Mouse (Mus musculus) left cerebral cortex, adult 2 months (tissue): Measurements from ENCODE around the gene Ttc7b. TPM values are rescaled to one million over a fixed set of nuclear protein-coding genes. Genes with fewer than 3 reads are reported as not detected.

Experiments used
- DNase-seq, 2 experiments: peaks; one replicate each; pipeline ENCODE4 v3.0.0; 2021 to 2022; ENCODE audit warnings: low spot score in 2 of 2, mixed read lengths in 1 of 2; ENCODE audit errors: extremely low spot score in 1 of 2
- H3K27ac ChIP-seq: fragments of 200-600 bp; 2 replicates; pipeline ENCODE4 v1.8.1; 2022
- H3K4me3 ChIP-seq: fragments of 200-600 bp; 2 replicates; pipeline ENCODE4 v1.8.1; 2022
- CTCF ChIP-seq: fragments of 200-600 bp; IDR thresholded peaks from 2 replicates; pipeline ENCODE4 v1.8.1; 2022; ENCODE audit warnings: antibody characterized with exemption, mild to moderate bottlenecking, moderate library complexity
- intact Hi-C: fragments of 180-260 bp; cut with DNase I; formaldehyde crosslinking; loops from one replicate; pipeline ENCODE4 v1.15.1; 2025
- total RNA-seq, 2 experiments: library from RNA; stranded (reverse); gene quantifications; 2 replicates each; pipeline ENCODE4 v1.2.3; 2021

The Ttc7b gene
- total RNA-seq, 2 experiments from 2014 or later, result 242 to 253 TPM

- Histone ChIP-seq H3K4me3 (no peak overlapping the region), H3K27ac (peak overlapping the region; percentile 24; the same call in 1 of the 2 replicates)
- no peak for DNase-seq
- TF ChIP-seq CTCF, result no peak
- intact Hi-C loops, result no loop called here
These were observed 75.9 kb downstream of the Ttc7b start for GRCm38 (mm10) chr12:100444671-100445165.

- no peak overlapping the region for H3K4me3 ChIP-seq
- intact Hi-C loops, result no loop called here
- TF ChIP-seq CTCF, result no peak
- DNase-seq, result no peak
- peak overlapping the region; percentile 60 for H3K27ac ChIP-seq
These were observed 77.2 kb downstream of the Ttc7b start for GRCm38 (mm10) chr12:100443452-100443851.

GRCm38 (mm10) chr12:100441609-100442008 lies 79.0 kb downstream of the Ttc7b start:
- DNase-seq, result no peak
- intact Hi-C loops, result no loop called here
- peak overlapping the region; percentile 59 for H3K27ac ChIP-seq
- no peak for TF ChIP-seq CTCF
- H3K4me3 ChIP-seq, result no peak overlapping the region

GRCm38 (mm10) chr12:100439883-100440282 lies 80.7 kb downstream of the Ttc7b start:
- TF ChIP-seq CTCF, result no peak
- no peak for DNase-seq
- intact Hi-C loops, result loop anchor here (2.0 kb wide), 2 partner anchors 41 to 131 kb away; no protein-coding TSS in a partner anchor

GRCm38 (mm10) chr12:100439145-100439755 lies 81.4 kb downstream of the Ttc7b start:
- DNase-seq, result no peak
- intact Hi-C loops, result loop anchor here (2.0 kb wide), 2 partner anchors 42 to 132 kb away; no protein-coding TSS in a partner anchor
- Histone ChIP-seq H3K4me3 (no peak overlapping the region), H3K27ac (peak overlapping the region; percentile 93)
- no peak for TF ChIP-seq CTCF

More at GRCm38 (mm10) chr12:100439883-100440282, 80.7 kb downstream of the Ttc7b start:
- Histone ChIP-seq H3K27ac (peak overlapping the region; percentile 93), H3K4me3 (no peak overlapping the region)

GRCm38 (mm10) chr12:100438509-100438908 lies 82.1 kb downstream of the Ttc7b start:
- Histone ChIP-seq H3K27ac (peak overlapping the region; percentile 93), H3K4me3 (no peak overlapping the region)
- no peak for TF ChIP-seq CTCF
- no peak for DNase-seq
- intact Hi-C loops, result loop anchor here (2.0 kb wide), 2 partner anchors 42 to 132 kb away; no protein-coding TSS in a partner anchor

- H3K27ac ChIP-seq, result peak overlapping the region; percentile 93
- intact Hi-C loops, result loop anchor here (2.0 kb wide), 2 partner anchors 43 to 133 kb away; no protein-coding TSS in a partner anchor
- no peak for TF ChIP-seq CTCF
These were observed 82.8 kb downstream of the Ttc7b start for GRCm38 (mm10) chr12:100437862-100438261.

GRCm38 (mm10) chr12:100435763-100436162 lies 84.9 kb downstream of the Ttc7b start:
- intact Hi-C loops, result no loop called here
- DNase-seq, result no peak
- H3K27ac ChIP-seq, result peak overlapping the region; percentile 93
- TF ChIP-seq CTCF, result no peak
- H3K4me3 ChIP-seq, result no peak overlapping the region

More at GRCm38 (mm10) chr12:100437862-100438261, 82.8 kb downstream of the Ttc7b start:
- peak in 1 of 2 experiments; percentile 22 for DNase-seq
- H3K4me3 ChIP-seq, result no peak overlapping the region

GRCm38 (mm10) chr12:100431830-100432229 lies 88.8 kb downstream of the Ttc7b start:
- H3K4me3 ChIP-seq, result no peak overlapping the region
- intact Hi-C loops, result no loop called here
- peak in 1 of 2 experiments; percentile 4 for DNase-seq
- TF ChIP-seq CTCF, result no peak
- peak overlapping the region; percentile 42; the same call in 1 of the 2 replicates for H3K27ac ChIP-seq

GRCm38 (mm10) chr12:100429414-100430114 lies 91.1 kb downstream of the Ttc7b start:
- DNase-seq, result peak; percentile 22 to 43
- intact Hi-C loops, result loop anchor here (5.0 kb wide), 1 partner anchor 48 kb away; no protein-coding TSS in a partner anchor
- H3K27ac ChIP-seq, result peak overlapping the region; percentile 74
- no peak for TF ChIP-seq CTCF
- no peak overlapping the region for H3K4me3 ChIP-seq

- no peak; the same call in 1 of the 2 replicates for TF ChIP-seq CTCF
- DNase-seq, result no peak
- H3K4me3 ChIP-seq, result no peak overlapping the region
- intact Hi-C loops, result loop anchor here (5.0 kb wide), 1 partner anchor 49 kb away; no protein-coding TSS in a partner anchor
- no peak overlapping the region; the same call in 1 of the 2 replicates for H3K27ac ChIP-seq
These were observed 92.4 kb downstream of the Ttc7b start for GRCm38 (mm10) chr12:100428183-100428582.

GRCm38 (mm10) chr12:100426212-100426611 lies 94.4 kb downstream of the Ttc7b start:
- intact Hi-C loops, result loop anchor here (5.0 kb wide), 1 partner anchor 51 kb away; no protein-coding TSS in a partner anchor
- no peak for TF ChIP-seq CTCF
- Histone ChIP-seq H3K4me3 (no peak overlapping the region), H3K27ac (peak overlapping the region; percentile 80)
- no peak for DNase-seq
